Mouse (Mus musculus) ES-E14 (cell line): Measurements from ENCODE around the gene Bmp2k. TPM values are rescaled to one million over a fixed set of nuclear protein-coding genes. Genes with fewer than 3 reads are reported as not detected.

ENCODE experiments used
- DNase-seq: peaks from one replicate; pipeline ENCODE4 v3.0.0-alpha.2; 2013; ENCODE audit warnings: low read depth, low spot score
- H3K27ac ChIP-seq: 2 replicates; pipeline ENCODE4 v1.5.1; 2012; ENCODE audit warnings: low read depth, mild to moderate bottlenecking, low read length, moderate library complexity, mixed read lengths; ENCODE audit not compliant: poor library complexity, insufficient read depth, severe bottlenecking
- H3K36me3 ChIP-seq: 2 replicates; pipeline ENCODE4 v1.6.1; 2012; ENCODE audit warnings: mild to moderate bottlenecking, low read length, moderate library complexity, mixed read lengths; ENCODE audit not compliant: control insufficient read depth, poor library complexity, insufficient read depth, severe bottlenecking
- H3K4me1 ChIP-seq, 2 experiments: fragments of 150-350 bp in 1 of 2; sonication (generic) in 1 of 2; 2 replicates each; pipeline ENCODE4 v1.6.1; 2012; ENCODE audit warnings: low read length in 2 of 2, mild to moderate bottlenecking in 1 of 2, mixed read lengths in 1 of 2; ENCODE audit not compliant: control insufficient read depth in 2 of 2, insufficient read depth in 2 of 2, poor library complexity in 1 of 2
- H3K4me3 ChIP-seq, 2 experiments: fragments of 150-350 bp in 1 of 2; sonication (generic) in 1 of 2; 2 replicates each; pipeline ENCODE4 v1.5.1; 2012; ENCODE audit warnings: low read length in 2 of 2, low read depth in 1 of 2, mild to moderate bottlenecking in 1 of 2, mixed read lengths in 1 of 2; ENCODE audit not compliant: insufficient read depth in 1 of 2, poor library complexity in 1 of 2, severe bottlenecking in 1 of 2
- H3K9ac ChIP-seq: 2 replicates; pipeline ENCODE4 v1.6.1; 2012; ENCODE audit warnings: low read depth, mild to moderate bottlenecking, low read length, mixed read lengths; ENCODE audit not compliant: poor library complexity, insufficient read depth, severe bottlenecking
- H3K9me3 ChIP-seq: fragments of 150-350 bp; sonication (generic); 2 replicates; pipeline ENCODE4 v1.6.1; 2012; ENCODE audit warnings: low read depth, mild to moderate bottlenecking, low read length; ENCODE audit not compliant: control insufficient read depth, insufficient read depth
- CHD2 ChIP-seq: IDR thresholded peaks from 2 replicates; pipeline ENCODE4 v1.6.1; 2014; ENCODE audit warnings: mild to moderate bottlenecking, low read depth, low read length, inconsistent platforms
- HCFC1 ChIP-seq: IDR thresholded peaks from 2 replicates; pipeline ENCODE4 v1.6.1; 2012; ENCODE audit warnings: low read length, inconsistent platforms, borderline replicate concordance; ENCODE audit not compliant: insufficient read depth
- MAFK ChIP-seq: IDR thresholded peaks from 2 replicates; pipeline ENCODE4 v1.6.1; 2014; ENCODE audit warnings: mild to moderate bottlenecking, low read depth, low read length, inconsistent platforms; ENCODE audit not compliant: insufficient read depth
- ZC3H11A ChIP-seq: IDR thresholded peaks from 2 replicates; pipeline ENCODE4 v1.6.1; 2012; ENCODE audit warnings: low read depth, mild to moderate bottlenecking, inconsistent platforms, low read length, borderline replicate concordance
- ZNF384 ChIP-seq: IDR thresholded peaks from 2 replicates; pipeline ENCODE4 v1.6.1; 2012; ENCODE audit warnings: low read depth, low read length, inconsistent platforms
- in situ Hi-C, 2 experiments: fragments of 600-800 bp; cut with MboI; formaldehyde crosslinking; loops; one replicate each; pipeline ENCODE4 v1.15.1; 2025; ENCODE audit warnings: low sequenced_read_pairs in 2 of 2, inconsistent platforms in 1 of 2; ENCODE audit not compliant: unreplicated experiment in 2 of 2
- total RNA-seq: library from RNA; depleted of rRNA; stranded (reverse); fragments of 300-350 nt; gene quantifications from 2 replicates; pipeline ENCODE4 v1.2.3, GENCODE M21; 2012; rRNA removed

The Bmp2k gene
- total RNA-seq, 1 experiment: 7.1 TPM

DNA sequence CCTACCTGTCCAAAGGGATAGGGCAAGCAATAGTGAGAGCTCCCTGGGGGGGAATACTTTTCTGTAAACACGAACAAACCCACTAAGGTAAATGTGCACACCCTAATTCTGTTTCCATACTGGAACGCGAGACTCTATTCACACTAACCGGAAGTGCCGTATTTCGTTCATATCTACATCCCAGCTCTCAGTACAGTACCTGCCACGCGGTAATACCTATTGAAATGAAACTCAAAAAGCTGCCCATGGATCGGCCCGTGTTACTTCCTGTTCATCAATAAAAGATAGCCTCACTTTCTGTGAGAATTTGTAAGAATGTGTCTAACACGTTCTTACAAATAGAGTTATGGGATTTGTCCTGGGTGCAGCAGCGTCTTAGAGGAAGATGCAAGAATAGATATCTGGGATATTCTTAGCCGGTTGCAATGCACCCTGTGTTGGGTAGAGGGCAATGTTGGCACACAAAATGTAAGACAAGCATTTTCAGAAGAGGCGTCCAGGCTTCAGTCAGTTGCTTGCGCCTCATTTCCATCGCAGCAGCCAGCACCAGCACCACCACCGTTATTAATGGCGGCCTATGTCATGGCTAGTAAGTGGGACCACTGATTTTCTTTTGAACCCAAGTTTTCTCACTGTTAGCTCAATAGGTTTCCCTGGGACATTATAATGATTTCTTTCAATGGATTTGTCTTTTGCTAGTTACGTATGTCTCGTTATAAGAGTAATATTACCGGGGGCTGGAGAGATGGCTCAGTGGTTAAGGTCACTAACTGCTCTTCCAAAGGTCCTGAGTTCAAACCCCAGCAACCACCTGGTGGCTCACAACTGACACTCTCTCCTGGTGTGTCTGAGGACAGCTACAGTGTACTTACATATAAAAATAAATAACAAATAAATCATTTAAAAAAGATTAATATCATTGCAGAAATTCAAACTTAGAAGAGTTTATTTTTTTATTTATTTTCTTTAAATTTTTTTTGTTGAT, 131.0 kb downstream of the Bmp2k start:
- no peaks in the 10 kb centered on the region for H3K36me3 ChIP-seq
- H3K9me3 ChIP-seq: no peaks in the 10 kb centered on the region
- no peak overlapping the region for H3K27ac ChIP-seq
- in situ Hi-C loops: loop anchor here (5.0 to 10.0 kb wide), 2 partner anchors 426 to 429 kb away; no protein-coding TSS in a partner anchor
- peak; percentile 71 for DNase-seq
- H3K9ac ChIP-seq: no peak overlapping the region
- H3K4me3 ChIP-seq: no peak overlapping the region
- TF ChIP-seq MAFK (0 out of 2 replicates have a peak, but pooled peaks have one; percentile 34), ZC3H11A (peak; percentile 99), HCFC1 (no peak)
- no peaks in the 10 kb centered on the region for H3K4me1 ChIP-seq

GRCm38 (mm10) chr5:97129589-97129988, 132.1 kb downstream of the Bmp2k start:
- no peaks in the 10 kb centered on the region for H3K36me3 ChIP-seq
- in situ Hi-C loops: loop anchor here (5.0 to 10.0 kb wide), 2 partner anchors 425 to 428 kb away; no protein-coding TSS in a partner anchor
- no peak overlapping the region for H3K27ac ChIP-seq
- TF ChIP-seq ZNF384 (no peak), ZC3H11A (no peak), CHD2 (no peak), HCFC1 (no peak), MAFK (no peak)
- no peak overlapping the region for H3K9ac ChIP-seq
- no peaks in the 10 kb centered on the region for H3K4me1 ChIP-seq
- no peaks in the 10 kb centered on the region for H3K9me3 ChIP-seq
- DNase-seq: no peak
- H3K4me3 ChIP-seq: no peak overlapping the region

GRCm38 (mm10) chr5:97135331-97135730, 137.8 kb downstream of the Bmp2k start:
- Histone ChIP-seq H3K27ac (no peak overlapping the region), H3K36me3 (no peaks in the 10 kb centered on the region), H3K9me3 (no peaks in the 10 kb centered on the region), H3K4me1 (no peaks in the 10 kb centered on the region), H3K4me3 (no peak overlapping the region), H3K9ac (no peak overlapping the region)
- in situ Hi-C loops: no loop called here
- DNase-seq: no peak
- no peak for TF ChIP-seq ZC3H11A
- TF ChIP-seq CHD2: no peak

Other genes starting within 250 kb of the Bmp2k start
- 43.3 and 68.3 TPM in 2 replicates for gene Anxa3, start 204.3 kb upstream of the Bmp2k start, total RNA-seq
- gene Paqr3, start 113.9 kb downstream of the Bmp2k start, total RNA-seq: 10.0 and 13.1 TPM in 2 replicates